Mouse (Mus musculus): ENCODE measurements around the gene Snx20. TPM values are rescaled to one million over a fixed set of nuclear protein-coding genes. Genes with fewer than 3 reads are reported as not detected.
A peak's percentile ranks its signal among the peaks of the same experiment; 100 is the strongest.

Gene Snx20
- polyA plus RNA-seq, 1 experiment from 2014 or later, result 2.3 TPM

DNA sequence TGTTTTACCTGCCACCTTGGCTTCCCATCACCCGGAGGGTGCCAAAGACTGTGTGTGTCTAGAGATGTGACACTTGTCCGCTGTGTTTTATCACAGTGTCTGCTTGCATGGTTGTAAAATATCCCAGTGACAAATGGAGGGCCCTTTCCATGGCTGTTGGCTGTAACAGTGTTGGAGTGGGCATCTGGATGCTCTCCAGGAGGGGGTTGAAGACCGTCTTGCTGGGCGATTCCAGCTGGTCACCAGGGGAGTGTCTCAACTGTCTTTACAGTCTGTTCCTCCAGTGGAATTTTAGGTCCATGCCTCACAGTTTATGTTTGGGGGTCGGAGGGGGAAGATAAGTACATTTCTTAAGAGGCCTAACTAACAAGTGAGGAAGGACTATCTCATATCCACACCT lies 15.0 kb downstream of the Snx20 start:
- Histone ChIP-seq H3K4me3 (ENCODE audit: low read length) (no peak overlapping the region), H3K4me1 (ENCODE audit: control insufficient read depth, insufficient read depth, low read length) (no peaks in the 10 kb centered on the region), H3K27ac (ENCODE audit: low read depth, low read length) (no peak overlapping the region), H3K36me3 (ENCODE audit: control insufficient read depth, insufficient read depth, low read length) (no peaks in the 10 kb centered on the region), H3K4me2 (replicated peaks; ENCODE audit: low read depth, low read length) (no peak overlapping the region), H3K27me3 (ENCODE audit: control insufficient read depth, insufficient read depth, low read length) (peaks cover 3% of the 10 kb centered on the region; the same call in 1 of the 2 replicates), H3K9me3 (ENCODE audit: control insufficient read depth, low read length) (no peaks in the 10 kb centered on the region), H3K9ac (ENCODE audit: low read depth, low read length) (no peak overlapping the region)
- 36% methylated on average over 5 of the region's 5 CpGs for WGBS
- no peak for ATAC-seq (ENCODE audit: low FRiP score, low TSS enrichment)

- Histone ChIP-seq H3K9me3 (ENCODE audit: control insufficient read depth, low read length) (no peaks in the 10 kb centered on the region), H3K4me3 (ENCODE audit: low read length) (no peak overlapping the region), H3K4me2 (replicated peaks; ENCODE audit: low read depth, low read length) (no peak overlapping the region), H3K27ac (ENCODE audit: low read depth, low read length) (no peak overlapping the region), H3K9ac (ENCODE audit: low read depth, low read length) (no peak overlapping the region), H3K4me1 (ENCODE audit: control insufficient read depth, insufficient read depth, low read length) (no peaks in the 10 kb centered on the region), H3K27me3 (ENCODE audit: control insufficient read depth, insufficient read depth, low read length) (peaks cover 3% of the 10 kb centered on the region; the same call in 1 of the 2 replicates), H3K36me3 (ENCODE audit: control insufficient read depth, insufficient read depth, low read length) (no peaks in the 10 kb centered on the region)
- no peak for ATAC-seq (ENCODE audit: low FRiP score, low TSS enrichment)
- WGBS, result 74% methylated on average over 3 of the region's 3 CpGs
Observed at GRCm38 (mm10) chr8:88619513-88619912, 16.4 kb downstream of the Snx20 start.

DNA sequence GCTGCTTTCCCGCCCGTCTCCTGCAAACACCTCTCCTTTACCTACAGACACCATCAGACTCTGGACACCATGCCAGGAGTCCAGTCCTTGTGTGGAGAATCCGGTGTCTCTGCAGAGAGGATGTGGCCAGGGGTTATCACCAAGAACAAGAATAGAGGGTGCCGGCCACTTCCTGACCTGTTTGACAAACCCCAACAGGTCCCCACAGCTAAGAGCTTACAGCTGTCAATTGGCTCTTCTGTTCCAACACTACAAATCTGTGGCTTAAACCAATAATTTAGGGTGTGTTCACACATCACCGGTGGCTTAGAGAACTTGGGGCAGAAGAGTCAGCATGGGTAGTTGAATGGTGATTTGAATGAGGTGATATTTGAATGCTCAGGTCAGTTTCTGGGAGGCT lies 17.3 kb downstream of the Snx20 start:
- Histone ChIP-seq H3K9me3 (ENCODE audit: control insufficient read depth, low read length) (no peaks in the 10 kb centered on the region), H3K4me3 (ENCODE audit: low read length) (no peak overlapping the region), H3K36me3 (ENCODE audit: control insufficient read depth, insufficient read depth, low read length) (no peaks in the 10 kb centered on the region), H3K27ac (ENCODE audit: low read depth, low read length) (no peak overlapping the region), H3K9ac (ENCODE audit: low read depth, low read length) (no peak overlapping the region), H3K4me1 (ENCODE audit: control insufficient read depth, insufficient read depth, low read length) (no peaks in the 10 kb centered on the region), H3K27me3 (ENCODE audit: control insufficient read depth, insufficient read depth, low read length) (peaks cover 3% of the 10 kb centered on the region; the same call in 1 of the 2 replicates), H3K4me2 (replicated peaks; ENCODE audit: low read depth, low read length) (no peak overlapping the region)
- whole genome bisulfite sequencing, result 53% methylated on average over 5 of the region's 5 CpGs
- no peak for ATAC-seq (ENCODE audit: low FRiP score, low TSS enrichment)

- H3K4me2 ChIP-seq (replicated peaks; ENCODE audit: low read depth, low read length), result no peak overlapping the region
Observed at GRCm38 (mm10) chr8:88614981-88615380, 20.9 kb downstream of the Snx20 start.

DNA sequence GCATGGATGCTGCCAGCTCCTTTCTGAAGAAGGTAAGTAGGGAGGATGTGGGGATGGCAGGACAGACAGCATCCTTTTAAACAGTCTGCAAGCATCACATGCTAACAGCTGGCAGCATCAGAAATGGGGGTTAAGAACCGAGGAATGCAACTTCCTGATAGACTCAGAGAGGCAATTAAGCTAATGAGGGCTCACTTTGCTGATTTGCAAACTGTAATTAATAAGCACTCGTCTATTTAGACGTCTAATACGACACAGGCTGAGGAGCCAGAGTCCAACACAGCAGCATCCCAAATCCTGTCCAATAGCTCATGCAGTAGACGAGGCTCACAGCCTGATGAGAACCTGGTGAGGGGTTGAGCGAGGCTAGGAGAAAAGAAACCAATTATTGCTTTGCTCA lies 25.7 kb downstream of the Snx20 start:
- no peak overlapping the region for H3K4me2 ChIP-seq (replicated peaks; ENCODE audit: low read depth, low read length)
- WGBS, result 63% methylated on average over 6 of the region's 6 CpGs
- no peak for ATAC-seq (ENCODE audit: low FRiP score, low TSS enrichment)

More at GRCm38 (mm10) chr8:88614981-88615380, 20.9 kb downstream of the Snx20 start:
- no peaks in the 10 kb centered on the region for H3K9me3 ChIP-seq (ENCODE audit: control insufficient read depth, low read length)
- ATAC-seq (ENCODE audit: low FRiP score, low TSS enrichment), result no peak
- 62% methylated on average over 5 of the region's 5 CpGs for WGBS
- no peaks in the 10 kb centered on the region for H3K27me3 ChIP-seq (ENCODE audit: control insufficient read depth, insufficient read depth, low read length)
- no peak overlapping the region for H3K9ac ChIP-seq (ENCODE audit: low read depth, low read length)
- no peak overlapping the region for H3K4me3 ChIP-seq (ENCODE audit: low read length)
- no peaks in the 10 kb centered on the region for H3K4me1 ChIP-seq (ENCODE audit: control insufficient read depth, insufficient read depth, low read length)
- H3K27ac ChIP-seq (ENCODE audit: low read depth, low read length), result no peak overlapping the region
- no peaks in the 10 kb centered on the region for H3K36me3 ChIP-seq (ENCODE audit: control insufficient read depth, insufficient read depth, low read length)

DNA sequence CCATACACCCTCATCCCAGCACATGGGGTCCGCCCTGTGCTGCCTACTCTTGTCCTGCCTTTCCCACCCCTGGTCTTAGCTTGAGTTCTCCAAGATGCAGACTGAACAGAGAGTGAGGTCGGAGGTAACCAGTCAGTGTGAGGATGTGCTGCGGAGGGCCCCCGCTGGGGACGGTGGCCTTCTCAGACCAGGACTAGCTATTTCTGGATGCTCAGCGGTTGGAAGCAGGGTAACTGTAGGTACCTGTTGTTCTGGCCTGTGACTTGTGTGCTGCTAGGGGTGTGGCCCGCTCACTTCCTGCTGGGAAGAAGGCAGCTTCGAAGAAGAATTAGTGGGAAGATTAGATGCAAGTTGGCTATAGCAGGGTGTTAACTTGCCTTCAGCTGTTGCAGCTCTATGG lies 26.9 kb downstream of the Snx20 start:
- Histone ChIP-seq H3K4me3 (ENCODE audit: low read length) (no peak overlapping the region), H3K27me3 (ENCODE audit: control insufficient read depth, insufficient read depth, low read length) (no peaks in the 10 kb centered on the region), H3K9me3 (ENCODE audit: control insufficient read depth, low read length) (no peaks in the 10 kb centered on the region), H3K4me1 (ENCODE audit: control insufficient read depth, insufficient read depth, low read length) (peaks cover 14% of the 10 kb centered on the region), H3K4me2 (replicated peaks; ENCODE audit: low read depth, low read length) (no peak overlapping the region), H3K9ac (ENCODE audit: low read depth, low read length) (no peak overlapping the region), H3K27ac (ENCODE audit: low read depth, low read length) (no peak overlapping the region), H3K36me3 (ENCODE audit: control insufficient read depth, insufficient read depth, low read length) (no peaks in the 10 kb centered on the region)
- ATAC-seq (ENCODE audit: low FRiP score, low TSS enrichment), result no peak
- 82% methylated on average over 8 of the region's 8 CpGs for WGBS

More for the DNA sequence above, 25.7 kb downstream of the Snx20 start:
- no peak overlapping the region for H3K9ac ChIP-seq (ENCODE audit: low read depth, low read length)
- H3K36me3 ChIP-seq (ENCODE audit: control insufficient read depth, insufficient read depth, low read length), result no peaks in the 10 kb centered on the region
- H3K4me3 ChIP-seq (ENCODE audit: low read length), result no peak overlapping the region
- no peak overlapping the region for H3K27ac ChIP-seq (ENCODE audit: low read depth, low read length)
- peaks cover 7% of the 10 kb centered on the region; the same call in 1 of the 2 replicates for H3K4me1 ChIP-seq (ENCODE audit: control insufficient read depth, insufficient read depth, low read length)
- H3K9me3 ChIP-seq (ENCODE audit: control insufficient read depth, low read length), result no peaks in the 10 kb centered on the region
- no peaks in the 10 kb centered on the region for H3K27me3 ChIP-seq (ENCODE audit: control insufficient read depth, insufficient read depth, low read length)

DNA sequence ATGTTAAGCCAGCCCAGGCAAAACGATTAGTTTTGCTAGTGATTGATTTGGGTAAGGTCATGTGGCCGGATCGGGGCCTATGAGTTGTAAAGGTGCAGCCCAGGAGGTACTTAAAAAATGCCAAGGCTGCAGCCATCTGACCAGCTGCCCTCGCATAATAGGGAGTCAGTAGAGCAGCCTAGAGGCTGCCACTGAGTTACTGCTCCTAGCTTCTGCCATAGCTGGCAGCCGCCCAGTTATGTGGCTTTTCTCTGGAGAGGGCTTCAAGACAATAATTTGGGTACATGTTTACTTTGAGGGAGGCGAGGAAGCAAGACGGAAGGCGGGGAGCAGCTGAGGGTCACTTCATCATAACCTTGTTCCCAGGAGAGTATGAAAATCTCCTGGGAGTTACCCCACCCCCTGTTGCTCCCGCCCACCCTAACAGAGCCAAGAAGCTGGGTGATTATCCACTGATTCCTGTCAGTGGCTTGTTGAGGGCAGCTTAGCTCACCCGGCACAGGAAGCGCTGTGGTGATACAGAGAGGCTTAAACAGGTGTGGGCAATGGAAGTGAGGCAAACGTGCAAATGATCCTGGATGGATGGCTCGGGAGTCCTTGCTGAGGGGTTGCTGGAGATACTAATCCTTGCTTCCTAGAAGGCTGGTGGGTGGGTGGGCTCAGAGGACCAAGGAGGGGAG lies 30.4 kb downstream of the Snx20 start:
- Histone ChIP-seq H3K27ac (ENCODE audit: low read depth, low read length) (no peak overlapping the region), H3K9me3 (ENCODE audit: control insufficient read depth, low read length) (peaks cover 7% of the 10 kb centered on the region; the same call in 1 of the 2 replicates), H3K27me3 (ENCODE audit: control insufficient read depth, insufficient read depth, low read length) (no peaks in the 10 kb centered on the region), H3K4me3 (ENCODE audit: low read length) (no peak overlapping the region), H3K36me3 (ENCODE audit: control insufficient read depth, insufficient read depth, low read length) (no peaks in the 10 kb centered on the region), H3K4me2 (replicated peaks; ENCODE audit: low read depth, low read length) (no peak overlapping the region), H3K4me1 (ENCODE audit: control insufficient read depth, insufficient read depth, low read length) (peaks cover 22% of the 10 kb centered on the region), H3K9ac (ENCODE audit: low read depth, low read length) (no peak overlapping the region)
- no peak for ATAC-seq (ENCODE audit: low FRiP score, low TSS enrichment)
- WGBS, result 36% methylated on average over 13 of the region's 13 CpGs

GRCm38 (mm10) chr8:88604065-88605038 lies 31.6 kb downstream of the Snx20 start:
- peaks cover 22% of the 10 kb centered on the region for H3K4me1 ChIP-seq (ENCODE audit: control insufficient read depth, insufficient read depth, low read length)
- H3K4me3 ChIP-seq (ENCODE audit: low read length), result peak overlapping the region; percentile 20
- 4% methylated on average over 20 of the region's 20 CpGs for WGBS
- ATAC-seq (ENCODE audit: low FRiP score, low TSS enrichment), result peak; percentile 92
- no peaks in the 10 kb centered on the region for H3K27me3 ChIP-seq (ENCODE audit: control insufficient read depth, insufficient read depth, low read length)
- peak overlapping the region; percentile 71; the same call in 1 of the 2 replicates for H3K27ac ChIP-seq (ENCODE audit: low read depth, low read length)
- peak overlapping the region; percentile 42 for H3K4me2 ChIP-seq (replicated peaks; ENCODE audit: low read depth, low read length)
- no peaks in the 10 kb centered on the region for H3K36me3 ChIP-seq (ENCODE audit: control insufficient read depth, insufficient read depth, low read length)
- H3K9ac ChIP-seq (ENCODE audit: low read depth, low read length), result peak overlapping the region; percentile 24; the same call in 1 of the 2 replicates
- peaks cover 7% of the 10 kb centered on the region; the same call in 1 of the 2 replicates for H3K9me3 ChIP-seq (ENCODE audit: control insufficient read depth, low read length)
